Mouse (Mus musculus): Measurements from ENCODE around the gene Lmbr1.
A peak's percentile ranks its signal among the peaks of the same experiment; 100 is the strongest.
"Not testable (repeated sequence)": the region's sequence is repeated elsewhere in the genome, so short reads cannot be mapped to it uniquely, and the experiment has no call there.

The Lmbr1 gene

DNA sequence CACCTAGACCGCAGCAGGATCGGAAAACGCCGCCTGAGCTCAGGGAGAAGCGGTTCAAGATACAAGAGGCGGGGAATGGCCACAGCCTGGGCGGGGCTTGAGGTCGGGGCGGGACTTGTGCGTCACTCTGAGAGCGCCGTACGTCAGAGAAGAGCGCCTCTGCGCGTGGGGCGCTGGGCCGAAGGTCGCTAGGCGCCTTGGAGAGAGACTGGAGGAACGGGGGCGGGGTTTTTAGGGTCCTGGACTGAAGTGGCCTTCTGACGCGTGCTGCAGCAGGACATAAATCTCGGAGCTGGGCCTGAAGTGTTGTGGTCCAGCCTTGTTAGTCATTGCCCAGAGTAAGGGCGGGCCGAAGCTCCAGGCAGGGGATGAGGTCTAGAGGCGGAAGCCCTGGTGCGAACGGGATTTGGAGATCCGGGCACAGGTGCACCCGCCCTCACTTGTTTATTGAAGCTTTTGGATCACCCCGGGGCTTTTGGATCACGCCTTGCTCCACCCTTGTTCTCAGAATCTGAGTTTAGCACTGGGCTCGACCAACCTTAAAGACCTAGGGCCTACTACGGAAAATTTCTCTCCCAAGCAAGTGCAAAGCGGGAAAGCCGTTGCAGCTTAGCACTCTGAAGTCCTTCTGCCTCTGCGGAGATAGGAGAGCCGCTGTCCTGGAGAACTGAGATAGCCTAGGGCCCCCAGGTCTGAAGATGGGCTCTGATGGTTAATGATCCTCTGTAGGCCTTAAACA, at the start of gene Lmbr1:
Lmbr1 (minus strand) TSS at position 93 of the 739 bp plus-strand sequence.
- DNase-seq (ENCODE audit: low spot score in 2 of 2), result peak; percentile 86 to 94

DNA sequence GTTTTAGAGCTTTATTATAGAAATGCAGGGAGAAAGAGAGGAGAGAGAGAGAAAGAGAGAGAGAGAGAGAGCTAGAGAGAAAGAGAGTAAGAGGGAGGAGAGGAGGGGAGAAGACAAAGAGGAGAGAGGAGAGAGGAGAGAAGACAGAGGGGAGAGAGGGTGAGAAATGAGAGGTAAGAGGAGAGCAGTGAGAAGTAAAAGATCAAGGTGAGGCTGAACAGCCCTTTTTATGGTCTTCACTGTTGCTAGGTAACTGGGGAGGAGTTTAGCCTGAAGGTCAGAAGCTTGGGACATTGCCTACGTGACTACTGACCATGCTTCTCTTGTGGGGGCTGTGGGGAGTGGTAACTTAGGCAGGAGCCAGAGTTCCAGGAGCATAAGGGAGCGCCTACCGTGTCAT, 45.1 kb upstream of the Lmbr1 start:
- DNase-seq (ENCODE audit: low spot score in 2 of 2), result not testable (repeated sequence)

DNA sequence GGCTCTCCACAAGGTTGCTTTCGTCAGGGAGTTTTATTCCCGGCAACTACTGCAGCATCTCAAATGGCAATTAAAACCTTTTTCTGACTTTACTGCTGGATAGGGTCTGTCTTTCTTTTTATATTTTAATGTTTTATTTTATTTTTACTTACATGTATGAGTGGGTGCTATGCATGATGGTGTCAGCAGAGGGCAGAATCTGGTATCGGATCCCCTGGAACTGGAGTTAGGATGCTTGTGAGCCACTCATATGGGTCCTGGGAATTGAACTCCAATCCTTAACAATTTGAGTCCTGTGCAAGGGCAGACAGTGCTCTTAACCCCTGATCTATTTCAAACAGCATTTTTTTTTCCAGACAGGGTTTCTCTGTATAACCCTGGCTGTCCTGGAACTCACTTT, 34.9 kb upstream of the Lmbr1 start:
- DNase-seq (ENCODE audit: low spot score in 2 of 2), result no peak

DNA sequence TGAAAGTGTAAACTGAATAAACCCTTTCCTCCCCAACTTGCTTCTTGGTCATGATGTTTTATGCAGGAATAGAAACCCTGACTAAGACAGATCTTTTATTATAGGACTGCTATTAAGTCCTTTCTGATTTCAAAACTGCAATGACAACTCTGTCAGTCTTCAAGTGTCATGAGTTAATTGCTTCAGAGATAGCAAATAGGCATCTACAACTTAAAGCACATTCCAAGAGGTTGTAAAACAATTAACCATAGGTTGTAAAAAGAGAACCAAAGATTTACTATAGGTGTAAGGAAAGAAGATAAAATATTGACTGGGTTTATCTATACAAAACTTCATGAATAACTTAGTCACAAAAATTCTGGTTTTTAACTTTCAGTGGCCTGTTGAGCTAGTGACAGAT, 32.7 kb upstream of the Lmbr1 start:
- no peak for DNase-seq (ENCODE audit: low spot score in 2 of 2)

DNA sequence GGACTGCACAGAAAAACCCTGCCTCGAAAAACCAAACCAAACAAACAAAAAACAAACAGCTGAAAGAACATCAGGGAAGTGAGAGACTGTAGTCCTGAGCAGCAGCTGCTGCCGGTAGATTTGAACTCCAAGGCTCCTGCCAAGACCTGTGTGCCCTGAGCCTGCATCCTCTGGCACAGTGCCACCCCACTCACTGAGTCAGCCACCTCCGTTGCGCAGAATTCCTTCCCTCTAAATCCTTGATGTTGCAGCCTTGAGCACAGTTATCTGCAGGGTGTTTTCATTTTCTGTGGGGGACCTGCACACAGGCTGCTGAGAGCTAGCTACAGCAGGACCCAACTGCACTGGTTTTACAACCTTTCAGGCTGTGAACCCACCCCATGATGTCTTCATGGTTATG, 20.2 kb upstream of the Lmbr1 start:
- no peak for DNase-seq (ENCODE audit: low spot score in 2 of 2)

DNA sequence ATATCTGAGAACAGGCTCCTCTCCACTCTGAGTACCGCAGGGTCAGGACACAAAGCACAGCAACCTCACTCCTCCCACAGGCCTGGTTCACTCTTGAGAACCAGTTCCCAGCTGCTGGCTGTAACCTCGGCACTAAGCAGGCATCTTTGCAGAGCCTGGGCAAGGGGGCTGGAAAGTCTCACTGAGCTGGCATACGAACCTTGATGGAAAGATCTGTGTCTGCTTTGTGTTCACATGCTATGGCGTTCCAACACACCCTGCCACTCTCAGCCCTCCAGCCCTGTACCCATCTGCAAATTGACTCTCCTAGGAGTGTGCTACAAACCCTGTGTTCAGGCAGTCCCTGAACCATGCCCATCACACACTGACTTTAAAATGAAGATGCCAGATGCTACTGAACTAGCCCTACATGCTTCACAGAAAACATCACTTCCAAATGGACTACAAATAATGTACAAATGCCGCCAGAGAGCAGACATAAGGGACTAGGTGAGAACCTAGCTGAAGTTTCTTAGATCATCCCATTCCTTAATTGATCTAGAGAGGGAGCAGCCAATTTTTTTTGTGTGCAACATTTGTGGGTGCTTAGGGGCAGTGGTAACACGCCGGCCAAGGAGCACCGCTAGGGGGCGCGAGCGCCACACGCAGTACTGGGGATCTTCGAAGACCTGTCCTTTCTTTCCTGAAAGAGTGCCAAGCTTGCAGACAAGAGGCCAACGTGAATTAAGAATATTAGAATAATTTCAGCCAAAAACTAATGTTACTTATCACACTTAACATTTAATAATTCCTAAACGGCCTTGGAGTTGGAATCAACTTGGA, 11.0 kb upstream of the Lmbr1 start:
- DNase-seq (ENCODE audit: low spot score in 2 of 2), result peak; percentile 60 to 77

DNA sequence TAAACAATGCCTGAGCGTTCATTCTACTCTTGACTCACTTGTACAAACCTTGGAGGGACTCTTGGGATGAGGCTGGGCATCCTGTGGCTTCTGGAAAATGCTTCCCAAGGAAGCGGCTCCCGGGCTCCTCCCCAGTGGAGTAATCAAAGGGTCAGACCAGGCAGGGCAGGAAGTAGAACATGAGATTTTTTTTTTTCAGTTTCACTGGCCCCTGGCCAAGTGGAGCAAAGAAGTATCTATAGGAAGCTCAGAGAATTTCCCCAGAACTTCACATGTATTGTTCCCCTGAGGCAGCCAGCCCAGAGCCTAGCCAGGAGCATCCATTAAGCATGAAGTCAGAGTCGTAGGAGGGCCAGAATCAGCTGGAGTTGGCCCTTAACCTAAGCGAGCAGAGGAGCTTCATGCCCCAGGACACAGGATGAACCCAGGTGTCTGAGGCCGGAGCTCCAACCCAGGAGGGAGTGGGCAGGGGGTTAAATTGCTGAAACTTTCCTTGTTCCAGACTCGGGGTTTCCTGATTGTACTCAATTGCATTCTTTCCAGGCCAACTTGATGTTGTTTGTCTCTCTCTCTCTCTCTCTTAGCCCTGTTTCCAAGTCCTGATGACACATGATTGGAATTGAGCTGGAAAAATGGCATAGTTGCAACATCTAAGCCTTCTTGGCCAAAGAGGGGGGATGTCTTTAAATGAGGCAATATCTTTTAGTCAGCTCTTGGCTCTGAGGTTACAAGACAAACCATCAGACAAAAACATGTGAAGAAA, 10.2 kb upstream of the Lmbr1 start:
- peak; percentile 69 to 72 for DNase-seq (ENCODE audit: low spot score in 2 of 2)

DNA sequence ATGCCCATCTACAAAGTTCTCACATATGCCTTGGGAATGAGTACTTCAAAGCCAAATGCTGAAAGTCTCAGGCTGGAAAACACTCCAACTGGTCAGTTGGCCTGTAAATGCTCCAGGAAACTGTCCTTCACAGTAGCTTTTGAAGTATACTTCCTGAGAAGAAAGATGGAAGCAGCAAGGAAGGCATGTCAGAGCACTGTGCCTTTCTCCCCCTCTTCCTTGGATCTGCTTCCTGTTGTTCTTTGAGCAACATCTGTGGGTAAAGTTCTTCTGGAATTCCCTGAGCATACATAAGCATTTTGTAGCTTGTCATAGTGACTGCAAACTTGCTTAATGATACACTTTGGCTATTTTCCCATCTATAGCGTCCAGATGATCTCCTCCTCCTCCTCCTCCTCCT, 9.4 kb upstream of the Lmbr1 start:
- no peak for DNase-seq (ENCODE audit: low spot score in 2 of 2)

DNA sequence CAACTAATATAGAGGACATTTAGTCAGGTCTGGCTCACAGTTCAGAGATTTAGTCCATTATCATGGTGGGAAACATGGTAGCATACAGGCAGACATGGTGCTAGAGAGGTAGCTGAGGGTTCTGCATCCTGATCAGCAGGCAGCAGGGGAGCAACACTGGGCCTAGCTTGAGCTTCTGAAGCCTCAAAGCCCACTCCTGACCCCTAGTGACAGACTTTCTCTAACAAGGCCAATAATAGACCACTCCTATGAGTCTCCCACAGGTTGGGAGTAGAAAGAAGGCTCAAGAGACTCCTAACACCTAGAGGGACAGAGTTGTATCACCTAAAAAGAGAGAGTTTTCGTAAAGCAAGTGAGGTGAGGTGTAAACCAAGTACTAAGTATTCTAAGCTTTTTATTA, 4.6 kb upstream of the Lmbr1 start:
- no peak for DNase-seq (ENCODE audit: low spot score in 2 of 2)

DNA sequence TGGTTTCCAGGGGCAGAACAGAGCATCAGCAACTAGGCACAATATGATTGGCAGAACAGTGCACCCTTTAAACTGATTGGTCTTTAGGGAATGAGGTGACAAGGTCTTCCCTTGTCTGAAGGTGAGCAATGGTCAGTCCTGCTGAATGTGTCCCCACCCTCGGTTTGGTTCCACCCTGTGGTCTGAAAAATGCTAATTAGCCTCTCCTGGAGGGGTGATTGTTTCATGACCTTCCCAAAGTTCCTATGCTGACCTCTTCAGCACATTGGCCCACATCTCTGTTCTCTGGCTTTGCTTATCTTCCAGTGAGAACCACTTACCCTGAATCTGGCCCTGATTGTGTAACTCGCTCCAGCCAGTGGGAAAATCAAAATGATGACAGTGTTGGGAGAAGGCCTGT, 1.9 kb upstream of the Lmbr1 start:
- no peak for DNase-seq (ENCODE audit: low spot score in 2 of 2)

DNA sequence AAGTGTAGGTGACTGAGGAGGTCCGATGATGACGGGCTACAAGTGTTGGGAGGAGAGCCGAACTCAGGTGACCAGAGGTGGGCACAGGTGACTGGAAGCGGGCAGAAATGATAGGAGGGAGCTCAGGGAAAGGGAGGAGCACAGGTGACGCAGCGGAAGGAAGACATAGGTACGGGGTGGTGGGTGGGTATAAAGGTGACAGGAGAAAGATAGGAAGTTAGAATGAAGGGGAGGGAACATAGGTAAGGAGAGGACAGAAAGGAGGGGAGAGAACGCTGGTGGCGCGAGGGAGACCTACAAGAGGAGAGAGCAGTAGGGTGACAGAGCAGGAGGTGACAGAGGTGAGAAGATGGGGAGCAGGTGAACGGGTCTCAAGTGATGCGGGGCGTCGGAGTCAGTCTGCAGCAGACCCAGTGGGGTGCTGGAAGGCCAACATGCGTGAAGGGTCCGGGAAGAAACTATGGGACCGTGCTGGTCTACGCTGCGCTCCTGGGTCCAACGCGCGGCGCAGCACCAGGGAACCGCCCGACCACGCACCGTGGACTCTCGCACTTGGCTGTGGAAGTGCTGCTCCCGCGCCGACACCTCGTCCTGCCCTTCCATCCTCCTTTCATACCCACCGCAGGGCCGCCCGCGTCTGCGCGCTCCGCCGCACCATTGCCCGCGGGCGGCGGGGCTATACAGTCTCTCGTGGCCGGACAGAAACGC, 446 bp downstream of the Lmbr1 start:
- no peak for DNase-seq (ENCODE audit: low spot score in 2 of 2)

DNA sequence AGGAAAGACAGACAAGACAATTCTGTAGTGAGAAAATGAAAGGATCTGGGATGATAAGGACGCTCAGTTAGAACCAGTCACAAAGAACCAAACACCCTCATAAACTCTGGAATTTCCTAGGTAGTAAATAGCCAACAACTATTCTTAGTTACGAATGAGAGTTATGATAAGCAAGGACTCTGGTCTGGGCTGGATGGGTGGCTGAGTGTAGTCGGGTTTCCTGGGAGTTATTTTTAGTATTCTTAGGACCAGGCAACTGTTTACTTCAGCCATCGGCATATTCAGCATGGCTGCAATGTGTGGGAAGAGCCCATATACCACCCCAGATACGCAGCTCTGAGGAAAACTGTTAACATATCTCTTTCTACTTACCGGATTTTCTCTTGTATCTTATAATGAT, 14.7 kb downstream of the Lmbr1 start:
- DNase-seq (ENCODE audit: low spot score in 2 of 2), result peak; percentile 19 to 25

DNA sequence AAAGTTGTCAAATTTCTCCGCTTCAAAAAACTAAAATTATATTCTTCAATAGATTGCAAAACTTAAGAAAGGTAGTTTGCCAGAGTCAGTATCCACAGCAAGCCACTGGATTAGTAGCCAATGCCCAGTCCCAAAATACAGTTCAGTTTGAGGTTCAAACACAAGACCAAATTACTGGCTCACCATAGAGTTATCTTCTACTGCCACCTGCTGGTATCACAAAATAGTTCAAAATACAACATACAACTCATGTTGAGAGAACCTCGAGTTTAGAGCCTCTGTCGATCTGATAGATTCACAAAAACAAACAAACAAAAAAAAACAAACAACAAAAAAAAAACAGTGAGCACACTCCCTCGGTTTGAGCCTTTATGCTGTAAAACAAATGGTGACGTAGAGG, 42.4 kb downstream of the Lmbr1 start:
- peak in 1 of 2 experiments; percentile 2 for DNase-seq (ENCODE audit: low spot score in 2 of 2)

DNA sequence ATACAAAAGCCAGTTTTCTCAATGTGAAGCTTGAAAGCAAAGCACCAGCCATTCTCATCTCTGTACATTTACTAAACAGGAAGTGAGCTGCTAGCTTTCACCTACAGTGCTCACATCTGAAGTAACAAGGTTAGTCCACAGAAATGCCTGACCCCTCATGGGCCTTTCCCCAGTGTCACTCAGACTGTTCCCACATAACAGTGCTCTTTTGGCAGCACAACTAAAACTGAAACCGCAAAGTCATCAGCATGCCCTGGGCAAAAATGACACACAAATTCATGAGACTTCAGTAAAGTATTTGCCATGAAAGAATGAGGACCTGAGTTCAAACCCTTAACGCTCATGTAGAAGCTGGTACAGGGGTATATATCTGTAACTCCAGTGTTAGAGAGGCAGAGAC, 55.7 kb downstream of the Lmbr1 start:
- no peak for DNase-seq (ENCODE audit: low spot score in 2 of 2)

DNA sequence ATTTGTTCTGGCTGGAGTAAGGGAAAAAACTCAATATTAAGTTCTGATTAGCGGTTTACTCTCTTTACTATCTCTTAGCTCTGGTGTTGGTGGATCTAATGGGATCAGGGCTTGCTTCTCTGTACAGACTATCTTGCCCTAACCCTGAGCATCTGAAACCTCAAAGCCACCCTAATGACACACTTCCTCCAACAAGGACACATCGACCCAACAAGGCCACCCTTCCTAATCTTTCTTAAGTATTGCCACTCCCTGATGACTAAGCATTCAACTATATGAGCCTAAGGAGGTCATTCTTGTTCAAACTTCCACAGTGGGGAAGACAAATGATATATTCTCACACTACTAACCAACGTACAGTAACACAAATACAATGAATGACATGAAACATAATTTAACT, 69.0 kb downstream of the Lmbr1 start:
- no peak for DNase-seq (ENCODE audit: low spot score in 2 of 2)

DNA sequence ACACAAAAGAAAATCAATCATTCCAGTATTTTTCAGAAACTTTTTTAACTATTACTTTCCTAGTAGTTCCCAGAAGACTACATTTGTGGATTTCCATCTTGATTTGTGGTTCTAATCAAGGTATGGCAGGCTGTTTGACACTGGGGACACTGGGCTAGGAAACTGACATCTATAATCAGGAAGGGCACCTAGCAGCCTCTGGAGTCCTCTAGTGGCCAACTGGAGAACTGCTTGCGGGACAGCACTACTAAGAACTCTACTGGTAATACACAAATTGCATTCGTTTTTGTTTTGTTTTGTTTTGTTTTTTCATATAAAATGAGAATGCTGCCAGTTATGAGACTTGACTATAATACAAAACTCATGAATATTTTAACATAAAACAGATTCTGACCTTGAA, 85.0 kb downstream of the Lmbr1 start:
- DNase-seq (ENCODE audit: low spot score in 2 of 2), result peak in 1 of 2 experiments; percentile 24

DNA sequence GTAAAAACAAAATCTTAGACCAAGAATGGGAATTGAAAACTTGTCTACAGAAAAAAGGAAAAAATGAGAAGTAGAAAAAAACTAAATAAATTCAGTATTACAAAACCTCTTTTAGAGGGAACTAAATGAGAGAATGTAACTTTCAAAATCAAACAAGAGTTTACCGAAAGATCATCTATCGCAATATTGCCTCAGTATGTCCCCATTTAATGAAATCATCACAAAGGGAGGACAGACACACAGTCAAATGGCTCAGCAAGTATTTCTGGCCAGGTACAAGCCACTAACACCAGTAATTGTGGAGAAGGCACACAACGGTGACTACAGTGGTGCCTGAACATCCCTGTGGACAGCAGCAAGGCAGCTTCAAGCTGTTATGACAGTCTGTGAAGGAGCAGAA, 88.1 kb downstream of the Lmbr1 start:
- no peak for DNase-seq (ENCODE audit: low spot score in 2 of 2)

DNA sequence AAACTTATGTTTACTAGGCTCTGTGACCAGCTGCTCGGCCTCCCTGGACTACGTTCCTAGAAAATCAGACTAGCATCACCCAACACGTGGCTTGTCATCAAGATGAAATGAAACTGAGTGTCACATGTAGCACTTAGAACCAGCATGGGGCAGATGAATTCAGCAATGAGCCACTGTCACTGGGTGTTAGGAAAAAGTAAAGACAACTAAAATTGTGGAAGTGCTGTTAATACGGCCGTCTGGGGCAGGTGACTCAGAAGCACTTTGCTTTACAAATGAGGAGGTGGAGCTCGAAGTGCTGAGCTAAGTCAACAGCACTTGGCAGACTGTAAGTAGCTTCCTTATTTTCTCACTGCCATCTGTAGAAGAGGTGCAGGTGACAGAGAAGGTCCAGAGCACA, 88.5 kb downstream of the Lmbr1 start:
- DNase-seq (ENCODE audit: low spot score in 2 of 2), result no peak

DNA sequence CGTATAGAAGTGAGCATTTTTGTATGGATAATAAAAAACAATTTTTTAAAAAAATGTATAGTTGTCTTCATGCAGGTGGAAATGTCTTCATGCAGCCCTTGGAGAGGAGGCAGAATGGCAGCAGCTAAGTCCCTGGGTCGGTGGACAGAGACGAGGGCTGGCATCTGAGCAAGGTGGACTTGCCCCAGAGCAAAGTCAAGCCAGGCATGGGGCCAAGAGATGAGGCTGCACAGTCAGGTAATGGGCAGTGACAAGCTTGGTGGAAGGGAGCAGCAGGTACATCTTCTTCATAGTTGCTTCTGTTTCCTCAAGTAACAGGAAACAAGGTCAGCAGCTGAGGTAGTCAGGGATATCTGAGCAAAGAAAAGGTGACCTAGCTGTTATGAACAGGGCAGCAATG, 97.1 kb downstream of the Lmbr1 start:
- no peak for DNase-seq (ENCODE audit: low spot score in 2 of 2)

DNA sequence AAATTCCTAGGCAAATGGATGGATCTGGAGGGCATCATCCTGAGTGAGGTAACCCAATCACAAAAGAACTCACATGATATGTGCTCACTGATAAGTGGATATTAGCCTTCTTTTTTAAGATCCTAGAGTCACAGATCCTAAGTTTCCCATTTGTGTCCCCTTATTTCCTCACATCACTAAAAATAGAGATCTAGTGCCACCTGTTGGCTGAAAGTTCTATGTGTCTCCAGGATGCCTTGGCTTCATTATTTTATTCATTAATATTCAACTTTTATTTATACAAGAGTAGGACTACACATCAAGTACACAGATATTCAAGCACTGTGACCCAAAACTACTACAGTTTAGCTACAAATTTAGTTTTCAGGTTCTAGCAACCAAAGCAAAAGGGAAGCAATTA, 103.4 kb downstream of the Lmbr1 start:
- no peak for DNase-seq (ENCODE audit: low spot score in 2 of 2)

DNA sequence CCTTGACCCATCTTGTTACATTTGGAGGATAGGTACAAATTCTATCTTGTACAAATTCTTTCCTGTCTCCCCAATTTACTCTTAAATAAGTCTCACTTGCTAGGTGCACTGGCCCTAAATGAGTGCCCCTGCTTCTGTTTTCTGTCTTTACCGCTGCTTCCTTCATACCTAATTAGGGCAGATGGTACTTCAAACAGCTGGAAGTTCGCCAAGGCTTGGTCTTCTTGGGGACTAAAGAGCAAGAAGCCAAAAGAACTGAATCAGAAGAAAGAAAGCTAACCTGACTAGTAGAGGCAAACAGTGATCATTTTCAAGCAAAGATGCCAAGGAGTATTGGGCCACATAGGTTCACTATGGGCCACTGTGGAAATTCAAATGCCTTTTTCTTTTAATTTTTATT, 104.8 kb downstream of the Lmbr1 start:
- no peak for DNase-seq (ENCODE audit: low spot score in 2 of 2)

DNA sequence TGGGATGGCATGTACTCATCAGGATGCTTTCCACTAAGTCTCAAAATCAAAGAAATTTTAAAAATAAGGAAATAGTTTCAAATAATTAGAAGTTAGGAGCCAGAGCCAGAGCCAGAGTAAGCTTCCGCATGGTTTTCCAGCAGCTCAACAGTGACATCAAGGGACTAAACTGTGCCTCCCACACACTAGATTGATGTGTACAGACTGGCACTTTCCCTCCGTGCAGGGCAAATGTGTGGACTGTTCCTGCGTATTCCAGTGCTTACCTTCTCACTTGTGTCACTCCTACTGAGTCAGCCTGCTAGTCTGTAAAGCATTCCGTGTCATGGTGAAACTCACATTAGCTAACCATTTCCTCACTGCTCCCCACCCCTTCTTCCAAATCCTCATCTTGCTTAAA, 107.3 kb downstream of the Lmbr1 start:
- DNase-seq (ENCODE audit: low spot score in 2 of 2), result no peak
